Mouse (Mus musculus): ENCODE measurements around the gene Dffa. TPM values are rescaled to one million over a fixed set of nuclear protein-coding genes. Genes with fewer than 3 reads are reported as not detected.

The Dffa gene
- 10.0 to 20.6 TPM (median 15.7 TPM) in 3 replicates for total RNA-seq (2017)

- peak; percentile 92 for ATAC-seq (replicated peaks; ENCODE audit: insufficient number of reproducible peaks, low FRiP score, low TSS enrichment, poor library complexity, severe bottlenecking)
These were observed at the start of gene Dffa for GRCm38 (mm10) chr4:149103875-149104561. Gene Dffa (plus strand): TSS chr4:149104146.

GRCm38 (mm10) chr4:149055847-149056246 lies 48.1 kb upstream of the Dffa start:
- no peak for ATAC-seq (replicated peaks; ENCODE audit: insufficient number of reproducible peaks, low FRiP score, low TSS enrichment, poor library complexity, severe bottlenecking)

- no peak for ATAC-seq (replicated peaks; ENCODE audit: insufficient number of reproducible peaks, low FRiP score, low TSS enrichment, poor library complexity, severe bottlenecking)
These were observed 47.0 kb upstream of the Dffa start for GRCm38 (mm10) chr4:149056957-149057356.

- ATAC-seq (replicated peaks; ENCODE audit: insufficient number of reproducible peaks, low FRiP score, low TSS enrichment, poor library complexity, severe bottlenecking): no peak
These were observed 46.5 kb upstream of the Dffa start for GRCm38 (mm10) chr4:149057470-149057869.

GRCm38 (mm10) chr4:149058298-149058697 lies 45.6 kb upstream of the Dffa start:
- no peak for ATAC-seq (replicated peaks; ENCODE audit: insufficient number of reproducible peaks, low FRiP score, low TSS enrichment, poor library complexity, severe bottlenecking)

GRCm38 (mm10) chr4:149059713-149060112 lies 44.2 kb upstream of the Dffa start:
- no peak for ATAC-seq (replicated peaks; ENCODE audit: insufficient number of reproducible peaks, low FRiP score, low TSS enrichment, poor library complexity, severe bottlenecking)

- no peak for ATAC-seq (replicated peaks; ENCODE audit: insufficient number of reproducible peaks, low FRiP score, low TSS enrichment, poor library complexity, severe bottlenecking)
These were observed 43.1 kb upstream of the Dffa start for GRCm38 (mm10) chr4:149060621-149061431.

- no peak for ATAC-seq (replicated peaks; ENCODE audit: insufficient number of reproducible peaks, low FRiP score, low TSS enrichment, poor library complexity, severe bottlenecking)
These were observed 42.6 kb upstream of the Dffa start for GRCm38 (mm10) chr4:149061432-149061718.

- no peak for ATAC-seq (replicated peaks; ENCODE audit: insufficient number of reproducible peaks, low FRiP score, low TSS enrichment, poor library complexity, severe bottlenecking)
These were observed 41.3 kb upstream of the Dffa start for GRCm38 (mm10) chr4:149062406-149063318.

GRCm38 (mm10) chr4:149064061-149064854 lies 39.7 kb upstream of the Dffa start:
- ATAC-seq (replicated peaks; ENCODE audit: insufficient number of reproducible peaks, low FRiP score, low TSS enrichment, poor library complexity, severe bottlenecking): no peak

GRCm38 (mm10) chr4:149066672-149067551 lies 37.0 kb upstream of the Dffa start:
- ATAC-seq (replicated peaks; ENCODE audit: insufficient number of reproducible peaks, low FRiP score, low TSS enrichment, poor library complexity, severe bottlenecking): no peak

- ATAC-seq (replicated peaks; ENCODE audit: insufficient number of reproducible peaks, low FRiP score, low TSS enrichment, poor library complexity, severe bottlenecking): no peak
These were observed 28.9 kb upstream of the Dffa start for GRCm38 (mm10) chr4:149075073-149075472.

- peak; percentile 74 for ATAC-seq (replicated peaks; ENCODE audit: insufficient number of reproducible peaks, low FRiP score, low TSS enrichment, poor library complexity, severe bottlenecking)
These were observed 27.9 kb upstream of the Dffa start for GRCm38 (mm10) chr4:149075871-149076575.

- ATAC-seq (replicated peaks; ENCODE audit: insufficient number of reproducible peaks, low FRiP score, low TSS enrichment, poor library complexity, severe bottlenecking): no peak
These were observed 25.7 kb upstream of the Dffa start for GRCm38 (mm10) chr4:149078261-149078660.

GRCm38 (mm10) chr4:149079629-149080028 lies 24.3 kb upstream of the Dffa start:
- ATAC-seq (replicated peaks; ENCODE audit: insufficient number of reproducible peaks, low FRiP score, low TSS enrichment, poor library complexity, severe bottlenecking): no peak

- ATAC-seq (replicated peaks; ENCODE audit: insufficient number of reproducible peaks, low FRiP score, low TSS enrichment, poor library complexity, severe bottlenecking): no peak
These were observed 23.8 kb upstream of the Dffa start for GRCm38 (mm10) chr4:149080111-149080510.

- ATAC-seq (replicated peaks; ENCODE audit: insufficient number of reproducible peaks, low FRiP score, low TSS enrichment, poor library complexity, severe bottlenecking): no peak
These were observed 22.4 kb upstream of the Dffa start for GRCm38 (mm10) chr4:149081528-149081927.
